Comparison of ENCODE assay signal across 22 mouse cellular contexts in the genomic region with DNA sequence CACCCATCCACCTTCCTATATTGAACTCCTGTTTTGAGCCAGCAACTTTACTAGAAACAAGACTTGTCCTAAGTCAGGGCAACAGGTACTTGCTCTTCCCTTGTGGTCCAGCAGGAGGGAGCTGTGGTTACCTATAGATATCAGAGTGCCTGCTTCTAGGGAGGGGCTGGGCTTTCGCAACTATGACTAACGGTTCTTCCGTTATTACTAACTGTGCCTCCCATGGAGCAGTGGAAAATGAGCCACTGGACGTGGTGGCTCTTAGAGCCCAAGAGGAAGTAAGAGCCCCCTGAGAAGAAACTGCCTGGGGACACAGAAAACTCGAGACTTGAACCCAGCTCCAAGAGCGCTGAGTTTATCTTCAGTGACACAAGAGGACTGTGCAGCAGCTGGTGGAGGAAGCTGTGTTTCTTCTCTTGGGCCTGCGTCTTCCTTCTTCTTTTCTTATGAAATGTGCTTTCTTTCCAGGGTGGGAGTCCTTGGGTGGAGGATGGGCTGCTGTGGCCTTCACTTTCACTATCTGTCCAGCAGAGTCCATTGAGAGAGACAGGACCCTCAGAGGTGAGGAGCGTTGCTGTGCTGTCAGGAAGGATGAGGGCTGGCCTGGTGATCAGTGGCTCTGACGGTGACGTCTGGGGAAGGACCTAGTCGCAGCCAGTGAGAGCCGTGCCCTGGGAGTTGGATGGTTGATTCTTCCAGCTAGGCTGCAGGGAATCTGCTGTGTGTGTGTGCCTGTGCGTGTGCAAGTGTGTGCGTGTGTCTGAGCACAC.
DNase-seq lines count a peak whose midpoint lies in the region; ATAC-seq and TF ChIP-seq lines count a peak whose summit lies in the region.
"Had no signal": no experiment of that assay in that cellular context is flagged by ENCODE, and none has a peak within 500 bp of the region (broad histone marks: within the 10 kb centered on the region; RNA-seq: fewer than 3 reads in every experiment).

No protein-coding gene starts in this region.

- H3K36me3 ChIP-seq in liver, postnatal 0 days (replicated peaks; ENCODE audit: insufficient read depth, low read length), result no peaks in the 10 kb centered on the region
- H3K36me3 ChIP-seq: embryonic facial prominence, embryonic 12.5 days; hindbrain, embryonic 13.5 days had no signal

- intact Hi-C loops in gastrocnemius, adult 2 months (cut with DNase I), result no loop called here

- TF ChIP-seq CTCF in liver, postnatal 0 days (IDR thresholded peaks at IDR 0.05; ENCODE audit: low read depth), result 0 out of 2 replicates have a peak, but pooled peaks have one; percentile 10
- no peak for TF ChIP-seq CTCF in bone marrow, adult 2 months (IDR thresholded peaks at IDR 0.05; ENCODE audit: control insufficient read depth, insufficient read depth, low read length)
- no peak for TF ChIP-seq CTCF in gastrocnemius, adult 2 months (IDR thresholded peaks at IDR 0.05)

- peak; percentile 24 for DNase-seq in liver, postnatal 0 days
- no peak for DNase-seq in liver
- DNase-seq in adrenal gland, postnatal 25 days, result no peak
- DNase-seq in gastrocnemius, adult 2 months, result no peak
- DNase-seq in urinary bladder, adult 18-20 months (ENCODE audit: low spot score in 2 of 2), result no peak
- DNase-seq: adrenal gland, postnatal 10 days; B cell, adult 2 months; cerebellum, adult 2 months; cerebellum, postnatal 10 days; forebrain, postnatal 0 days; gastrocnemius, postnatal 36 days; heart, adult 2 months; heart, postnatal 10 days; heart, postnatal 4 days; kidney, adult 18-20 months had no signal

- no peak overlapping the region for H3K9ac ChIP-seq in liver, postnatal 0 days (replicated peaks)
- H3K9ac ChIP-seq: embryonic facial prominence, embryonic 12.5 days; forebrain, embryonic 13.5 days; forebrain, postnatal 0 days; hindbrain, embryonic 13.5 days had no signal

- TF ChIP-seq POLR2A in bone marrow, adult 2 months (IDR thresholded peaks at IDR 0.05; ENCODE audit: borderline replicate concordance, control insufficient read depth, low read depth, low read length), result no peak

- H3K9me3 ChIP-seq in liver, postnatal 0 days (ENCODE audit: low read length), result no peaks in the 10 kb centered on the region
- H3K9me3 ChIP-seq: embryonic facial prominence, embryonic 12.5 days; forebrain, embryonic 13.5 days; hindbrain, embryonic 13.5 days had no signal

- WGBS in liver, postnatal 0 days (ENCODE audit: insufficient replicate concordance), result 52% methylated on average over 14 of the region's 14 CpGs
- 47% methylated on average over 14 of the region's 14 CpGs for WGBS in bone marrow, adult 2 months

- no peak overlapping the region for H3K27ac ChIP-seq in liver, postnatal 0 days (ENCODE audit: low read depth)
- H3K27ac ChIP-seq in bone marrow, adult 2 months (ENCODE audit: control insufficient read depth, insufficient read depth, low read depth, low read length, poor library complexity), result peak overlapping the region; percentile 62
- no peak overlapping the region for H3K27ac ChIP-seq in gastrocnemius, adult 2 months
- H3K27ac ChIP-seq: embryonic facial prominence, embryonic 12.5 days; forebrain, embryonic 13.5 days; heart, adult 2 months; hindbrain, embryonic 13.5 days; hindbrain, postnatal 0 days had no signal

- H3K4me2 ChIP-seq in liver, postnatal 0 days (ENCODE audit: low read depth, low read length), result no peak overlapping the region
- H3K4me2 ChIP-seq: embryonic facial prominence, embryonic 12.5 days; forebrain, embryonic 13.5 days; hindbrain, embryonic 13.5 days had no signal

- H3K4me3 ChIP-seq in liver, postnatal 0 days (ENCODE audit: low read depth, low read length), result no peak overlapping the region
- peak overlapping the region; percentile 57 for H3K4me3 ChIP-seq in bone marrow, adult 2 months (replicated peaks; ENCODE audit: control insufficient read depth, low read depth, low read length)
- no peak overlapping the region for H3K4me3 ChIP-seq in gastrocnemius, adult 2 months
- H3K4me3 ChIP-seq: embryonic facial prominence, embryonic 12.5 days; forebrain, embryonic 13.5 days; heart, adult 2 months; hindbrain, embryonic 13.5 days had no signal

- TF ChIP-seq EP300 in liver, postnatal 0 days (IDR thresholded peaks at IDR 0.05; ENCODE audit: low read depth), result no peak

- no peak for ATAC-seq in liver, postnatal 0 days
- ATAC-seq in hematopoietic stem cell, adult 5-6 weeks (replicated peaks in 1 of 2; ENCODE audit: insufficient read depth in 1 of 2, low FRiP score in 2 of 2, low TSS enrichment in 1 of 2, low read depth in 1 of 2, poor library complexity in 2 of 2, severe bottlenecking in 2 of 2), result peak; percentile 19 to 53; a peak in 2 of 4 replicates
- ATAC-seq: CD4-positive, CD25-positive, alpha-beta regulatory T cell, adult 4 months; forebrain, embryonic 13.5 days; forebrain, postnatal 0 days; hindbrain, postnatal 0 days had no signal

- no peaks in the 10 kb centered on the region for H3K4me1 ChIP-seq in liver, postnatal 0 days (ENCODE audit: insufficient read depth)
- peaks cover 4% of the 10 kb centered on the region; the same call in 1 of the 2 replicates for H3K4me1 ChIP-seq in bone marrow, adult 2 months (ENCODE audit: control insufficient read depth, insufficient read depth, low read length)

- no peaks in the 10 kb centered on the region for H3K27me3 ChIP-seq in liver, postnatal 0 days (ENCODE audit: insufficient read depth, low read length)
